Mouse (Mus musculus): ENCODE measurements around the gene Pkp3. TPM values are rescaled to one million over a fixed set of nuclear protein-coding genes. Genes with fewer than 3 reads are reported as not detected.

Pkp3 gene
- polyA plus RNA-seq, 1 experiment from 2014 or later = not detected

DNA sequence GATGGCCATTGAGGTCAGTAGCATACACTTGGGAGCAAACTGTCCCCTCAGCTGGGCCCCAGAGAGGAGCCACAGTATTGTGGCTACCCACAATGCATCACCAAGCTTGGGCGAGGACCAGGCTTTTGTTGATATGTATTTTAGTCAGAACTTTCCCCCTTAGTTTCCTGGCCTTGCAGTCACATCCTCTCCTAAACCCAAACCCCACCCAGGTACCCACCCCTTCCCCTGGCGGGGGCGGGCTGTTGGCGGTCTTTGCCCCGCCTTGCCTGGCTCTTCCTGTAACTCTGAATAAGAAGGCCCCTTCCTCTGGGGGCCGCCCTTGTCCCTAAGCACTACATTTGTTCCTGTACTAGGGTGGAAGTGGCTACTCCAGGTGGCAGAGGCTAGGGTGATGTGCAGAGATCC, 18.6 kb downstream of the Pkp3 start:
- 53% methylated on average over 6 of the region's 6 CpGs for WGBS
- Histone ChIP-seq H3K4me3 (ENCODE audit: low read depth, low read length) (no peak overlapping the region), H3K9me3 (ENCODE audit: control insufficient read depth, low read length) (no peaks in the 10 kb centered on the region), H3K9ac (replicated peaks; ENCODE audit: low read depth, low read length) (no peak overlapping the region), H3K4me1 (ENCODE audit: control insufficient read depth, insufficient read depth, low read length) (0 out of 2 replicates have a peak, but pooled peaks cover 3% of the 10 kb centered on the region), H3K36me3 (ENCODE audit: control insufficient read depth, insufficient read depth, low read length) (no peaks in the 10 kb centered on the region), H3K4me2 (ENCODE audit: low read depth, low read length) (no peak overlapping the region), H3K27me3 (ENCODE audit: control insufficient read depth, insufficient read depth, low read length) (peaks cover 17% of the 10 kb centered on the region), H3K27ac (ENCODE audit: low read depth, low read length) (no peak overlapping the region)
- no peak for ATAC-seq (ENCODE audit: low read depth)

DNA sequence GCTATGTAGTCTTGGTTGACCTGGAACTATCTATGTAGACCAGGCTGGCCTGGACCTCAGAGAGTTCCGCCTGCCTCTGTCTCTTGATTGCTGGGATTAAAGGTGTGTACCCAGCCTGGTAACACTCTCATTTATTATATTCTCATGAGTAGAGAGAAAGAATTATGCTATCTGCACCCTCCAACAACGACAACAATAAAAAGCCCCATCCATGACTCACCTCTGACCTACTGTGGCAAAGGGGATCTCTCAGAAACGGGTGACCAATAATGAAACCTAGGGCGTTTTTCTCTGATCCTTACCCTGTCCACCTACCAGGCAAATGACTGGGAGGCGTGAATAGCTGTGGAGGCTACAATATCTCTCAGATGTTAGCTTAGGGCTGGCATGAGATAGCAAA, 19.2 kb downstream of the Pkp3 start:
- no peak overlapping the region for H3K4me2 ChIP-seq (ENCODE audit: low read depth, low read length)
- H3K36me3 ChIP-seq (ENCODE audit: control insufficient read depth, insufficient read depth, low read length) = no peaks in the 10 kb centered on the region
- 90% methylated on average over 5 of the region's 5 CpGs for WGBS
- H3K27ac ChIP-seq (ENCODE audit: low read depth, low read length) = no peak overlapping the region
- H3K27me3 ChIP-seq (ENCODE audit: control insufficient read depth, insufficient read depth, low read length) = peaks cover 19% of the 10 kb centered on the region
- no peak for ATAC-seq (ENCODE audit: low read depth)
- no peak overlapping the region for H3K4me3 ChIP-seq (ENCODE audit: low read depth, low read length)
- H3K9ac ChIP-seq (replicated peaks; ENCODE audit: low read depth, low read length) = no peak overlapping the region
- H3K4me1 ChIP-seq (ENCODE audit: control insufficient read depth, insufficient read depth, low read length) = 0 out of 2 replicates have a peak, but pooled peaks cover 3% of the 10 kb centered on the region
- H3K9me3 ChIP-seq (ENCODE audit: control insufficient read depth, low read length) = no peaks in the 10 kb centered on the region

DNA sequence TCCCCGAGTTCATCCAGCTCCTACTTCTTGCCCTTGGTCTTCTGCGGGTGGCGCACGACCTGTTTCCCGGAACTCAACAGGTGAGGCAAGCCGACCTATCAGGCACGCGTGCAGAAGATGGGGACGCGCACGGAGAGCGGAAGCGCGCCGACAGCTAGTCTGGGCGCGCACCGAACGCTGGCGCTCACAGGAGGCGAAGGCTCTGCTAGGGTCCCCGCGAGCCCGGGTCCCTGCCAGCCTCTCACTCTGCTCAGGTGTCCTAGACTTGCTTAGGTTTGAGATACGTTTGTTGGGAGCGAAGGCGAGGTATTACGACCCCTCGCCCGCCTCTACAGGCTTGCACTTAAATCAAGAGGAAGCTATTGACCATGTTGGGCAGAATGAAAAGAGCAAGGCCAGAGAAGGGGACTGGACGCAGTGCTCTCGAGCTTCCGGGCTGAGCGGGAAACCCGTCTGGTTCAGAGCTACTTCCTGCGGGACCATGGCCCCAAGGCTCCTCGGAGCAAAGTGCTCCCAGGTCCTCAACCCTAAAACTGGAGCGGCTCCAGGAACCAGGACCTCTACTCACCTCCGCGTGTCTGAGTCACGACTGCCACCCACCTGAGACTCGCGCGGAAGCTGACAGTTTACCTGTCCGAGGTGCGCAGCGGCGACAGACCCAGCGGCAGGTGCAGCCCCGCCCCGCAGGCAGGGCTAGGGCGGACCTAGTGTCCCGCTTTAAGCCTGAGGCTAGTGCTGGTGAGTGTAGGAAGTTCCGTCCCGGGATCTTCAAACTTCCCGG, 22.1 kb downstream of the Pkp3 start, which contains the start of gene Sigirr:
TSS of gene Sigirr (minus strand) at position 662 of the 781 bp plus-strand sequence.
- peak; percentile 63 for ATAC-seq (ENCODE audit: low read depth)
- peak within 1 kb of the TSS; percentile 34; the same call in 1 of the 2 replicates for H3K9ac ChIP-seq (replicated peaks; ENCODE audit: low read depth, low read length)
- no peaks in the 10 kb centered on the region for H3K36me3 ChIP-seq (ENCODE audit: control insufficient read depth, insufficient read depth, low read length)
- H3K4me2 ChIP-seq (ENCODE audit: low read depth, low read length) = peak within 1 kb of the TSS; percentile 77
- H3K27ac ChIP-seq (ENCODE audit: low read depth, low read length) = no peak within 1 kb of the TSS
- H3K9me3 ChIP-seq (ENCODE audit: control insufficient read depth, low read length) = no peaks in the 10 kb centered on the region
- WGBS = 1% methylated on average over 56 of the region's 56 CpGs
- peak within 1 kb of the TSS; percentile 36 for H3K4me3 ChIP-seq (ENCODE audit: low read depth, low read length)
- peaks cover 19% of the 10 kb centered on the region for H3K27me3 ChIP-seq (ENCODE audit: control insufficient read depth, insufficient read depth, low read length)
- 0 out of 2 replicates have a peak, but pooled peaks cover 3% of the 10 kb centered on the region for H3K4me1 ChIP-seq (ENCODE audit: control insufficient read depth, insufficient read depth, low read length)

GRCm38 (mm10) chr7:141103161-141103560, 25.1 kb downstream of the Pkp3 start:
- WGBS = 75% methylated on average over 3 of the region's 3 CpGs
- Histone ChIP-seq H3K27me3 (ENCODE audit: control insufficient read depth, insufficient read depth, low read length) (peaks cover 19% of the 10 kb centered on the region), H3K4me2 (ENCODE audit: low read depth, low read length) (no peak overlapping the region), H3K36me3 (ENCODE audit: control insufficient read depth, insufficient read depth, low read length) (no peaks in the 10 kb centered on the region), H3K4me1 (ENCODE audit: control insufficient read depth, insufficient read depth, low read length) (0 out of 2 replicates have a peak, but pooled peaks cover 3% of the 10 kb centered on the region), H3K9ac (replicated peaks; ENCODE audit: low read depth, low read length) (no peak overlapping the region), H3K4me3 (ENCODE audit: low read depth, low read length) (no peak overlapping the region), H3K9me3 (ENCODE audit: control insufficient read depth, low read length) (no peaks in the 10 kb centered on the region), H3K27ac (ENCODE audit: low read depth, low read length) (no peak overlapping the region)
- no peak for ATAC-seq (ENCODE audit: low read depth)

DNA sequence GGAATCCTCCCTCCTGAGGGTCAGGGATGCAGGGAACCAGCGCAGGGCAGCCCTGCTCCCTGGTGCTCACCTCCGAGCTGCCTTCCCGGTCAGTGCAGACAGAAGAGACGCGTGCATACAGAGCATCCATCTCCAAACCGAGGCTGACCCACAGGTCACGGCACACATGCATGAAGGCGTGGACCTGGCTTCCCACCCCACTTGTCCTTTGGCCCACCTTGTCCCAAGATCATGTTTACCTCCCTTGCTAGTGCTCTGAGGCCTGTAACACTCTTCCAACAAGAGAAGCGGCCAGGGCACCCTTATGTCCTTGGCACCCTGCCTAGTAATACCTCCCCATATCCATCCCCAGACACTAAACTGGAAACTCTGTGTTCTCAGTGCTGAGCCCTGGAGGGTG, 37.9 kb downstream of the Pkp3 start:
- H3K9me3 ChIP-seq (ENCODE audit: control insufficient read depth, low read length) = no peaks in the 10 kb centered on the region
- H3K4me1 ChIP-seq (ENCODE audit: control insufficient read depth, insufficient read depth, low read length) = no peaks in the 10 kb centered on the region
- no peaks in the 10 kb centered on the region for H3K36me3 ChIP-seq (ENCODE audit: control insufficient read depth, insufficient read depth, low read length)
- no peak overlapping the region for H3K27ac ChIP-seq (ENCODE audit: low read depth, low read length)
- no peak for ATAC-seq (ENCODE audit: low read depth)
- H3K4me3 ChIP-seq (ENCODE audit: low read depth, low read length) = no peak overlapping the region
- 92% methylated on average over 9 of the region's 9 CpGs for WGBS
- H3K4me2 ChIP-seq (ENCODE audit: low read depth, low read length) = no peak overlapping the region
- no peaks in the 10 kb centered on the region for H3K27me3 ChIP-seq (ENCODE audit: control insufficient read depth, insufficient read depth, low read length)
- no peak overlapping the region for H3K9ac ChIP-seq (replicated peaks; ENCODE audit: low read depth, low read length)

GRCm38 (mm10) chr7:141117636-141118035, 39.6 kb downstream of the Pkp3 start, which contains the start of gene Ano9:
TSS of gene Ano9 (minus strand) at chr7:141117806.
- Histone ChIP-seq H3K9me3 (ENCODE audit: control insufficient read depth, low read length) (no peaks in the 10 kb centered on the region), H3K27ac (ENCODE audit: low read depth, low read length) (no peak within 1 kb of the TSS), H3K4me1 (ENCODE audit: control insufficient read depth, insufficient read depth, low read length) (no peaks in the 10 kb centered on the region), H3K9ac (replicated peaks; ENCODE audit: low read depth, low read length) (no peak within 1 kb of the TSS), H3K36me3 (ENCODE audit: control insufficient read depth, insufficient read depth, low read length) (no peaks in the 10 kb centered on the region), H3K4me2 (ENCODE audit: low read depth, low read length) (no peak within 1 kb of the TSS), H3K27me3 (ENCODE audit: control insufficient read depth, insufficient read depth, low read length) (no peaks in the 10 kb centered on the region), H3K4me3 (ENCODE audit: low read depth, low read length) (no peak within 1 kb of the TSS)
- no peak for ATAC-seq (ENCODE audit: low read depth)
- WGBS = 16% methylated on average over 9 of the region's 9 CpGs

- H3K4me2 ChIP-seq (ENCODE audit: low read depth, low read length) = no peak overlapping the region
- no peak overlapping the region for H3K27ac ChIP-seq (ENCODE audit: low read depth, low read length)
- no peak overlapping the region for H3K9ac ChIP-seq (replicated peaks; ENCODE audit: low read depth, low read length)
- H3K27me3 ChIP-seq (ENCODE audit: control insufficient read depth, insufficient read depth, low read length) = no peaks in the 10 kb centered on the region
- no peaks in the 10 kb centered on the region for H3K9me3 ChIP-seq (ENCODE audit: control insufficient read depth, low read length)
- H3K36me3 ChIP-seq (ENCODE audit: control insufficient read depth, insufficient read depth, low read length) = no peaks in the 10 kb centered on the region
- ATAC-seq (ENCODE audit: low read depth) = no peak
- H3K4me3 ChIP-seq (ENCODE audit: low read depth, low read length) = no peak overlapping the region
- 80% methylated on average over 3 of the region's 3 CpGs for WGBS
- no peaks in the 10 kb centered on the region for H3K4me1 ChIP-seq (ENCODE audit: control insufficient read depth, insufficient read depth, low read length)
Measured at GRCm38 (mm10) chr7:141119487-141119886, 41.5 kb downstream of the Pkp3 start.

DNA sequence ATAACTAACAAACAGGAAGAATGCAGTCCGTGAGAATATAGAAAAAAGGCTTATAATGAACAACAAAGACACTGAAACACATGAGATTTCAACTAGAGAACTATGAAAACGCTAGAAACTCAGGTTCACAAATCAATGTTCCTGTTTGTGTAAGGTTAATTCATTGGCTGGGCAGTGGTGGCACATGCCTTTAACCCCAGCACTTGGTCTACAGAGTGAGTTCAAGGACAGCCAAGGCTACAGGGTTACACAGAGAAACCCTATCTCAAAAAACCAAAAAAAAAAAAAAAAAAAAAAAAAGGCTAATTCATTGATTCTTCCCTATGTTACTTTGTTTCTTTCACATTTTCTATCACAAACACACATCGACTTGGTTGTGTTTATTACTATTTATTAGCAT, 42.6 kb downstream of the Pkp3 start:
- no peak overlapping the region for H3K4me2 ChIP-seq (ENCODE audit: low read depth, low read length)
- H3K9me3 ChIP-seq (ENCODE audit: control insufficient read depth, low read length) = no peaks in the 10 kb centered on the region
- H3K9ac ChIP-seq (replicated peaks; ENCODE audit: low read depth, low read length) = no peak overlapping the region
- no peak for ATAC-seq (ENCODE audit: low read depth)
- WGBS = 92% methylated on average over 3 of the region's 3 CpGs
- H3K4me3 ChIP-seq (ENCODE audit: low read depth, low read length) = no peak overlapping the region
- H3K27ac ChIP-seq (ENCODE audit: low read depth, low read length) = no peak overlapping the region
- no peaks in the 10 kb centered on the region for H3K36me3 ChIP-seq (ENCODE audit: control insufficient read depth, insufficient read depth, low read length)
- no peaks in the 10 kb centered on the region for H3K4me1 ChIP-seq (ENCODE audit: control insufficient read depth, insufficient read depth, low read length)
- H3K27me3 ChIP-seq (ENCODE audit: control insufficient read depth, insufficient read depth, low read length) = no peaks in the 10 kb centered on the region

GRCm38 (mm10) chr7:141121051-141121531, 43.1 kb downstream of the Pkp3 start:
- no peak overlapping the region for H3K4me2 ChIP-seq (ENCODE audit: low read depth, low read length)
- no peak overlapping the region for H3K9ac ChIP-seq (replicated peaks; ENCODE audit: low read depth, low read length)
- no peaks in the 10 kb centered on the region for H3K9me3 ChIP-seq (ENCODE audit: control insufficient read depth, low read length)
- H3K36me3 ChIP-seq (ENCODE audit: control insufficient read depth, insufficient read depth, low read length) = no peaks in the 10 kb centered on the region
- H3K27me3 ChIP-seq (ENCODE audit: control insufficient read depth, insufficient read depth, low read length) = no peaks in the 10 kb centered on the region
- no peak overlapping the region for H3K4me3 ChIP-seq (ENCODE audit: low read depth, low read length)
- 81% methylated on average over 5 of the region's 5 CpGs for WGBS
- H3K4me1 ChIP-seq (ENCODE audit: control insufficient read depth, insufficient read depth, low read length) = no peaks in the 10 kb centered on the region
- H3K27ac ChIP-seq (ENCODE audit: low read depth, low read length) = no peak overlapping the region
- no peak for ATAC-seq (ENCODE audit: low read depth)

All from neural tube, embryonic 14.5 days (tissue).